Mouse (Mus musculus) urinary bladder, adult 18-20 months (tissue): ENCODE results near the gene Ldlrap1.
A peak's percentile ranks its signal among the peaks of the same experiment; 100 is the strongest.

Experiments
- DNase-seq, 2 experiments: peaks; one replicate each; pipeline ENCODE4 v3.0.0; 2022; ENCODE audit warnings: low spot score in 2 of 2, mixed read lengths in 2 of 2

Gene Ldlrap1

GRCm38 (mm10) chr4:134719489-134719888, 48.3 kb downstream of the Ldlrap1 start:
- DNase-seq = no peak

DNA sequence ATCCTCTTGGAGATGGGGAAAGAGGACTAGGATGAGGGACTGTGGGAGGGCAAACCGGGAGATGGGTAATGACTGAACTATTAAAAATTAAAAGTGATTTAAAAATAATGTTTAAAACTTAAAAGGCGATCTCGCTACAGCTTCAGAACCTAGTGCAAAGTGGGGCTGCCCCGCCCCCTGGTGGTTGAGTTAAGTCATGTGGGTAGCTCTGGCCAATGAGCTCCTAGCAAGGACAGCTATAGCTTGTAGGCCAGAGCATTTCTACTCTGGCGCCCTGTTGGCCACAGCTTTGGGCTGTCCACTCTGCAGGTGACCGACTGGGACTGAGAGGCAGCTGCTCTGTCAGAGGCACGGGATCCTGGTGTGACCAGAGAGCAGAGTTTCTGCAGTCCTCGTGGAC, 53.9 kb downstream of the Ldlrap1 start:
- peak; percentile 71 to 78 for DNase-seq

GRCm38 (mm10) chr4:134705311-134705710, 62.5 kb downstream of the Ldlrap1 start:
- no peak for DNase-seq

GRCm38 (mm10) chr4:134704590-134704989, 63.2 kb downstream of the Ldlrap1 start:
- no peak for DNase-seq

- DNase-seq = peak; percentile 94 to 98
Measured at GRCm38 (mm10) chr4:134703835-134704546, 63.8 kb downstream of the Ldlrap1 start, which contains the start of gene Man1c1. Gene Man1c1 (minus strand): TSS chr4:134704290.

DNA sequence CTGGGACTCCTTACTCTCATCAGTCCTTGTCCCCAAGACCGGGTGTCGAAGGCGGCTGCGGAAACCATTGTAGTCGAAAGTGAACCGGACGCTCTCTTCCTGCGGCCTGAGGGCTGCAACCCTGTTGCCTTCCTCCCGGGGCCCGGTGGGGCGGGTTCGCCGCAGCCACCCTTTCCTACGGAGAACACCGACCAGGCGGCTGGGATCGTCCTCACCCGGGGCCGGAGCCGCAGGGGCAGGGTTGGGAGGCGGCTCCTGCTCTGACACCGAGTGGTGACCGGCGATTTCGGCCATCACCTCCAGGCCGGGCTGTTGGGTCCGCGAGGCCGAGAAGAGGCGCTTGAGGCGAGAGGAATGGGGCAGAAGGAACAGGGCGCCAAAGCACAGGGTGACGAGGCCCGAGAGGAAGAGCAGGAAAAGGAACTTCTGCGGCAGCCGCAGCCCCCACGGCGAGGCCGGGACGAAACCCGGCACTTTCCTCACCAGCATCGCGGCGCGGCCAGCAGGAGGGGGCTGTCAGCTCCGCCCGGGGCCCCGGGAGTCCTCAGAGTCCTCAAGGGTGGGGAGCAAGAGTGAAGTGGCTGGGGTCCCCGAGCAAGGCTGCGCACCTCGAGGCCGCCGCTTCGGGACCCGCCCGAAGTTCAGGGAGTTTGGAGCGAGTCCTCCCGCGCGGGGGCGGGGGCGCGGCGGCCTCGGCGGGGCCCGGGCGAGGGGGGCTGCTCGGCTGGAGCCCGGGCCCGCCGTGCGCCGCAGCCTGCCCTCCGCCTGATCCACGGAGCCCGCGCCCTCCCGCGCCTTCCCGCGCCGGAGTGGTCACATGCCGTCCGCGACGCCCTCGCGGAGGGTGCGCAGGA, 64.6 kb downstream of the Ldlrap1 start:
- DNase-seq = peak; percentile 20 to 73

DNA sequence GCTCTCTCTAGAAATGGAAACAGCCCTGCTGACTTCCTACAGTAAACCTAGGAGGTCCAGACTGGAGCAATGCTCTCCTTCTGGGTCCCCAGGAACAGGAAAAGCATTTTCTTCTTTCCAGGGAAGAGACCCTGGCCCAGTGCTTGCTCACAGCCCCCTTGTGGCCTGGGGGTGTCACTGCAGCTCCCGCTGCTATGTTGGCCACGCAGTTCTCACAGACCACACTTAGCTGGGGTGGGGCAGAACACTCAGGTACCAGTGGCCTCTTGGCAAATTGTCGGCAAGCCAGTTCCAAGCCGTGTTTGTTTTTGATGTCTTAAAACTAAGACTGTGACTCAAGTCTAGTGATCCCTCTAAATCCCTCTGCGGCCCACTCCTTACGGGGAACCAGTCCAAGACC, 65.9 kb downstream of the Ldlrap1 start:
- DNase-seq = peak; percentile 54 to 57

DNA sequence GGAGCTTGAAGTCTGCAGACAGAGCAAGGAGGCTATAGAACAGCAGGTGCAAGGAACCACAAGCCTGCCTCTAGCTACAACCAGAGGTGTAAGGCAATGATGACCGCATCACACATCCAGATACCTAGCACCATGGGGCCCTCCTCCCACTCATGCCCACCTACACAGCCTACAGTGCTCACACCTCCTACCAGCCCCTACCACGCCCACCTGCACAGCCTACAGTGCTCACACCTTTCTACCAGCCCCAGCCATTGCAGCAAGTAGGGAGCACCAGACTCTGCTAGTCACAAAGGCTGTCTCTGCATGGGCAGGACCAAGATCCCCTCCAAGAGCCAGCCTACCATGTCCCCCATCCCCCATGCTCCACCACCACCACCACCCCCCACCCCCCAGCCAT, 66.9 kb downstream of the Ldlrap1 start:
- no peak for DNase-seq

GRCm38 (mm10) chr4:134693202-134693940, 74.5 kb downstream of the Ldlrap1 start:
- DNase-seq = no peak

GRCm38 (mm10) chr4:134692388-134692787, 75.4 kb downstream of the Ldlrap1 start:
- DNase-seq = no peak
